Mouse (Mus musculus) mammary gland, adult 2 months (tissue): Measurements from ENCODE around the gene Slc2a3. TPM values are rescaled to one million over a fixed set of nuclear protein-coding genes. Genes with fewer than 3 reads are reported as not detected.

Source experiments
- polyA plus RNA-seq: library from polyadenylated mRNA; depleted of rRNA; stranded (reverse); fragments of >200 nt; gene quantifications from 2 replicates; pipeline ENCODE4 v1.2.3, GENCODE M21; 2012; ENCODE audit warnings: low replicate concordance; rRNA removed

Gene Slc2a3
- polyA plus RNA-seq: 5.2 and 7.5 TPM in 2 replicates

DNA sequence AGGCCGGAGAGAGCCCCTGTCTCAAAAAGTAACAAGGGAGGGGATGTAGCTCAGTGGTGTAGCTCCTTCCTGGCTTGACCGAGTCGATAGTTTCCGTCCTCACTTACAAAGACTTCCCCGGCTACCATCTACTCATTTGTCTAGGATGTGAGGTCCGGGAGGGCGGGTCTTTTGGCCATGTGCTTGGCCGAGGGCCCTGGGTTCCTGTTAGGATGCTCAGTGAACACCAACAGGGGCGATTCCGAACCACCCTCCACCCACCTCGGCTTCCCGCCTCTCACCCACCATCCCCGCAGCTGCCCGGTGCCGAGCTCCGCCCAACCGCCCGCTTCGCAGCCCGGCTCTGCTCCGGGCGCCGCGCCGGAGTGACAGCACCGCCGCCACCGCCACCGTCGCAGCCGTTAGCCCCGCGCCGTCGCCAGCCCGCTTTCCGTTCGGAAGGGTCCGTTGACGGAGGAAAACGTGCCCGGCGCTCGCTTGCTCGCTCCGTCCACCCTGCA, at the start of gene Slc2a3:
Gene Slc2a3 (minus strand): TSS at position 340 of the 500 bp plus-strand sequence.

DNA sequence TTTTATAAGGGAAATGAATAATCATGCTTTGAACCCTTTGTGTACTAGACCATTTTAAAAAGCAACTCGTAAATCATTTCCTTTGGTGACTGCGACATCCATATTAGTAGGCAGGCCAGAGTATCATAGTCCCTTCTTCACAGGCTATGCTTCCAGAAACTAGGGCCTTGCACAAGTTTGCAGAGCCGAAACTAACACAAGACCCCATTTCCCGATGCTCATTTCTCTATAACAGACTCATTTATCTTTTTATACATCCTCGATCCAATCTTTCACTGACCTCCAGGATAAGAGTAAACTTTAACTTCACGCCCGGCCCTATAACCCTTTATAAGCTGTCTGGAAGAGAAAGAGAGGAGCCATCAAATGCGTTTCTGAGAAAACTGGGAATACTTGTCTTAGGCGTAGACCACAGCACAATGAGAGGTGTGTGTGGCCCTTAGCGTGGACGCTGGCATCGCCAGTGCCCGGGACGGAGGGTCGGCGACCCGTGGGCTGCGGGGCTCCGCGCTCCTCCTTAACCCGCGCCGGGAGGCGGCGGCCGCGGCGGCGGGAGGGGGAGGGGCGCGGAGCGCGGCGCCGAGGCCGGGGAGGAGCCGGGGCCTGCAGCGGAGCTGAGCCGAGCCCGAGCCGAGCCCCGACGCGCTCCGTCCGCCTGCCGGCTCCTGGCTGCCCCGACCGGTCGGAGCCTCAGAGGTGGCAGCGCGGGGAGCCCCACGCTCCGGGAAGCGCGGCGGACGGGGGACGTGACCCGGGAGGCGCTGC, 18.0 kb upstream of the Slc2a3 start, which contains the start of gene Foxj2:
Gene Foxj2 (plus strand): TSS at position 609 of the 765 bp plus-strand sequence.

DNA sequence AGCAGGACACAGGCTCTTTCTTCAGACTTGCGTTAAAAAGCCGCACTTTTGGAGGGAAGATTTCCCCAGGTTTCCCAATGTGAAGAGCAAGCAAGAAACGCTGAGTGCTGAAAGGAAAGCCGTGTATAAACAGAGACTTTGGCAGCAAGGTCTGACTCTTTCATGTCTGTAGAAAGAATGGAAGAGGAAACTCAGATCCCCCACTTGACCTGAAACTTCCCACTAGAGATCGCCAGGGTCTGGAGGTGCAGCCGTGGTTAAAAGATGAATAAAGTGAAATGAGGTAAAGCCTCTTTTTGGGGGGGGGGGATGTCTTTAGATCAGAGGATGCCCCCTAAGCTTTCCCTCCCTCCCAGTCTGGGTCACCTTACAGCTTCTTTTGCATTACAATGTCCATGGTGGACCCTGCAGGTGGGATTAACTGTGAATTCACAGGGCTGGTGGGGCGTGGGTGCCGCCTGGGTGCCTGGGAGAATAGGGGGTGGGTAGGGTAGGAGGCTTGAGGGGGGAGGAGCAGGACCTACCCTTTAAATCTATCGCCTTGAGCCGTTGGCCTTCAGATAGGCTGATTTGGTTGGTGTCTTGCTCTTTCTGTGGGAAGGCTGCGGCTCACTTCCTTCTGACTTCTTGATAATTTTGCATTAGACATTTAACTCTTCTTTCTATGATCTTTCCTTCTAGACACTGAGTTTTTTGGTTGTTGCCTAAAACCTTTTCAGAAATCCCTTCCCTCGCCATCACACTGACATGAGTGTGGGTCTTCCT, 94.2 kb downstream of the Slc2a3 start, which contains the start of gene Nanog:
Gene Nanog (plus strand): TSS at position 454 of the 765 bp plus-strand sequence.

Other genes with a start within 250 kb of the Slc2a3 start
- 0.43 TPM in 1 of 2 replicates, not detected in the other for gene Aicda, start 247.8 kb downstream of the Slc2a3 start, polyA plus RNA-seq
- gene Apobec1, start 199.2 kb downstream of the Slc2a3 start, polyA plus RNA-seq: 44.7 and 63.3 TPM in 2 replicates
- gene Gdf3, start 191.6 kb downstream of the Slc2a3 start, polyA plus RNA-seq: 0.10 TPM in 2 replicates
- gene Dppa3, start 175.2 kb downstream of the Slc2a3 start, polyA plus RNA-seq: not detected in 2 replicates
- gene Nanog, start 94.2 kb downstream of the Slc2a3 start, polyA plus RNA-seq: 0.14 and 0.22 TPM in 2 replicates
- gene Foxj2, start 18.3 kb upstream of the Slc2a3 start, polyA plus RNA-seq: 12.5 and 17.2 TPM in 2 replicates
- 5.6 and 17.1 TPM in 2 replicates for gene C3ar1, start 54.5 kb upstream of the Slc2a3 start, polyA plus RNA-seq
- 9.5 and 23.8 TPM in 2 replicates for gene Necap1, start 72.8 kb upstream of the Slc2a3 start, polyA plus RNA-seq
- gene Clec4a1, start 120.2 kb upstream of the Slc2a3 start, polyA plus RNA-seq: 4.8 and 14.8 TPM in 2 replicates
- gene Clec4a3, start 150.9 kb upstream of the Slc2a3 start, polyA plus RNA-seq: 1.9 and 7.7 TPM in 2 replicates
- not detected in 2 replicates for gene Clec4a4, start 188.7 kb upstream of the Slc2a3 start, polyA plus RNA-seq
- 5.3 and 13.1 TPM in 2 replicates for gene Clec4b1, start 248.3 kb upstream of the Slc2a3 start, polyA plus RNA-seq